Mouse (Mus musculus) kidney, adult 8-10 months (tissue): ENCODE measurements at regions not wholly inside any gene's neighbourhood (a gene's known extent, or its start where the extent isn't known, plus 50 kb on each side); places are given as distances from the start of the nearest gene placed in this dataset.

Experiments
- DNase-seq, 2 experiments: peaks; one replicate each; pipeline ENCODE4 v3.0.0; 2022

- no peak for DNase-seq
Observed at GRCm38 (mm10) chr13:80946034-80946433, 62.9 kb downstream of the Arrdc3 start.

GRCm38 (mm10) chr13:80947705-80948104, 64.5 kb downstream of the Arrdc3 start:
- DNase-seq, result no peak

GRCm38 (mm10) chr13:80949133-80949697, 66.0 kb downstream of the Arrdc3 start:
- no peak for DNase-seq

- DNase-seq, result no peak
Observed at GRCm38 (mm10) chr13:80950239-80950638, 67.1 kb downstream of the Arrdc3 start.

GRCm38 (mm10) chr13:80950803-80951202, 67.6 kb downstream of the Arrdc3 start:
- DNase-seq, result no peak

- peak; percentile 12 to 24 for DNase-seq
Observed at GRCm38 (mm10) chr13:80951327-80951726, 68.1 kb downstream of the Arrdc3 start.

GRCm38 (mm10) chr13:80952851-80953250, 69.7 kb downstream of the Arrdc3 start:
- DNase-seq, result no peak

GRCm38 (mm10) chr13:80954059-80954645, 71.0 kb downstream of the Arrdc3 start:
- no peak for DNase-seq

GRCm38 (mm10) chr13:80956966-80957365, 73.8 kb downstream of the Arrdc3 start:
- no peak for DNase-seq

- DNase-seq, result no peak
Observed at GRCm38 (mm10) chr13:80957419-80958139, 74.4 kb downstream of the Arrdc3 start.

- DNase-seq, result no peak
Observed at GRCm38 (mm10) chr13:80959763-80960162, 76.6 kb downstream of the Arrdc3 start.

- DNase-seq, result no peak
Observed at GRCm38 (mm10) chr13:80961985-80962617, 78.9 kb downstream of the Arrdc3 start.

GRCm38 (mm10) chr13:80962789-80963590, 79.8 kb downstream of the Arrdc3 start:
- peak; percentile 74 to 76 for DNase-seq

- no peak for DNase-seq
Observed at GRCm38 (mm10) chr13:80963591-80963940, 80.4 kb downstream of the Arrdc3 start.

- DNase-seq, result no peak
Observed at GRCm38 (mm10) chr13:80971664-80972063, 88.5 kb downstream of the Arrdc3 start.

GRCm38 (mm10) chr13:80974424-80974823, 91.2 kb downstream of the Arrdc3 start:
- DNase-seq, result no peak

GRCm38 (mm10) chr13:80977266-80977665, 94.1 kb downstream of the Arrdc3 start:
- peak in 1 of 2 experiments; percentile 15 for DNase-seq

GRCm38 (mm10) chr13:80981201-80981600, 98.0 kb downstream of the Arrdc3 start:
- DNase-seq, result peak; percentile 22 to 30

- no peak for DNase-seq
Observed at GRCm38 (mm10) chr13:80986657-80987056, 103.5 kb downstream of the Arrdc3 start.

- DNase-seq, result no peak
Observed at GRCm38 (mm10) chr13:80989756-80990155, 106.6 kb downstream of the Arrdc3 start.

GRCm38 (mm10) chr13:80992342-80992741, 109.2 kb downstream of the Arrdc3 start:
- no peak for DNase-seq

- DNase-seq, result peak in 1 of 2 experiments; percentile 18
Observed at GRCm38 (mm10) chr13:81008864-81009766, 125.9 kb downstream of the Arrdc3 start.
